Mouse (Mus musculus): Measurements from ENCODE around the gene Rcbtb2.

- no peak for TF ChIP-seq CTCF (IDR thresholded peaks at IDR 0.05; ENCODE audit: borderline replicate concordance, insufficient read depth, low read length)
- TF ChIP-seq POLR2A (IDR thresholded peaks at IDR 0.05; ENCODE audit: low read depth, low read length), result no peak
These were observed 56.4 kb downstream of the Rcbtb2 start for GRCm38 (mm10) chr14:73179221-73179681.

All from embryonic fibroblast, embryonic 13.5 days (primary cell).